Mouse (Mus musculus) ES-E14 (cell line): ENCODE results near the gene Limk1.

Source experiments
- CHD2 ChIP-seq: IDR thresholded peaks from 2 replicates; pipeline ENCODE4 v1.6.1; 2014; ENCODE audit warnings: mild to moderate bottlenecking, low read depth, low read length, inconsistent platforms
- ZNF384 ChIP-seq: IDR thresholded peaks from 2 replicates; pipeline ENCODE4 v1.6.1; 2012; ENCODE audit warnings: low read depth, low read length, inconsistent platforms

DNA sequence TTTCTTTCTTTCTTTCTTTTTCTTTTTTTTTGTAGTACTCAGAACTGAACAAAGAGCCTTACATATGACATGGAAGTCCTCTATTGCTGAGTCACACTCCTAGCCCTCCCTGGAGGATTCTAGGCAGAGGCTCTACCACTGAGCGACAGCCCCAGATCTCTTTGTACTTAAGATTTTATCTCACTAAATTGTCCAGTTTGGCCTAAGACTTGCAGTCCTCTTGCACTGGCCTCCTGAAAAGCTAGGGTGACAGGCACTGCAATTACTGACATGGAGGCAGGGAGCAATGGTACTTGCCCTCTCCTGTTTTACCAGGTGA is 16.2 kb downstream of the Limk1 start:
- TF ChIP-seq CHD2: no peak
- no peak for TF ChIP-seq ZNF384
